Mouse (Mus musculus) megakaryocyte, embryonic 14.5 days (primary cell): ENCODE data around the gene Pde4c. TPM values are rescaled to one million over a fixed set of nuclear protein-coding genes. Genes with fewer than 3 reads are reported as not detected.

Experiments used
- H3K27me3 ChIP-seq: replicated peaks from 2 replicates; pipeline ENCODE3; 2012; ENCODE audit warnings: inconsistent platforms
- H3K36me3 ChIP-seq: replicated peaks from 2 replicates; pipeline ENCODE3; 2012; ENCODE audit warnings: low read length, inconsistent platforms, mixed read lengths
- H3K4me1 ChIP-seq: 2 replicates; pipeline ENCODE4 v1.6.1; 2012; ENCODE audit warnings: inconsistent platforms
- H3K4me3 ChIP-seq: replicated peaks from 2 replicates; pipeline ENCODE3; 2012; ENCODE audit warnings: moderate library complexity, mild to moderate bottlenecking, inconsistent platforms
- H3K9me3 ChIP-seq: 2 replicates; pipeline ENCODE4 v1.6.1; 2012; ENCODE audit warnings: inconsistent platforms
- FLI1 ChIP-seq: IDR thresholded peaks from 2 replicates; pipeline ENCODE4 v1.6.1; 2012; ENCODE audit warnings: low read length, inconsistent platforms, mixed read lengths
- GATA1 ChIP-seq: IDR thresholded peaks from 3 replicates; pipeline ENCODE4 v1.6.1; 2012; ENCODE audit warnings: mixed read lengths, low read length, inconsistent platforms, borderline replicate concordance
- polyA plus RNA-seq: library from polyadenylated mRNA; stranded (reverse); fragments of >175 nt; gene quantifications from 2 replicates; pipeline ENCODE4 v1.2.3, GENCODE M21; 2012; ENCODE audit warnings: low replicate concordance; ENCODE audit not compliant: insufficient read depth

The Pde4c gene
- polyA plus RNA-seq, 1 experiment, result 0.03 TPM

DNA sequence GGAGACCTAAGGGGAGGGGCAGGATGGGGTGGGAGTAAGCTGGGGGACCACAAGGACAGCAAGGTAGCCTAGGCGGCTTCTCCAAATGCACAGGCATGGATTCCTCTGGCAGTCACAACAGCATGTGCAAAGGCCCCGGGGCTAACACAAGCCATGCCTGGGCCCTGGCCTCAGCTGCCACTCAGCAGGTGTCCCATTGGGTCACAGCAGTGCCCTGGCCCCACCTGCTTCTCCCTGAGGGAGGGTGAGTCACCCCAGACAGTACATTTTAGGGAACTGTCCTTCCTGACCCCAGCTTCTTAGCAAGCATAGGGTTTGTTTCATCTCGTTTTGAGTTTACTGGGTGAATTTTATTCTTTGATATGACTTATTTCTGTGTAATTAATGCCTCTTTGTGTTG, 40.8 kb upstream of the Pde4c start:
- no peak overlapping the region for H3K4me3 ChIP-seq
- H3K4me1 ChIP-seq, result peaks cover 78% of the 10 kb centered on the region
- peaks cover 6% of the 10 kb centered on the region; the same call in 1 of the 2 replicates for H3K9me3 ChIP-seq
- H3K36me3 ChIP-seq, result peaks cover 30% of the 10 kb centered on the region
- TF ChIP-seq FLI1, result no peak
- no peak for TF ChIP-seq GATA1
- peaks cover 15% of the 10 kb centered on the region for H3K27me3 ChIP-seq

- Histone ChIP-seq H3K27me3 (peaks cover 15% of the 10 kb centered on the region), H3K4me3 (no peak overlapping the region), H3K36me3 (peaks cover 14% of the 10 kb centered on the region), H3K9me3 (no peaks in the 10 kb centered on the region), H3K4me1 (peaks cover 67% of the 10 kb centered on the region)
- TF ChIP-seq FLI1 (no peak), GATA1 (no peak)
Observed at GRCm38 (mm10) chr8:70684291-70684690, 39.2 kb upstream of the Pde4c start.

GRCm38 (mm10) chr8:70687576-70687975, 35.9 kb upstream of the Pde4c start:
- Histone ChIP-seq H3K4me1 (peaks cover 56% of the 10 kb centered on the region), H3K9me3 (no peaks in the 10 kb centered on the region), H3K27me3 (peaks cover 19% of the 10 kb centered on the region), H3K36me3 (no peaks in the 10 kb centered on the region), H3K4me3 (no peak overlapping the region)
- no peak for TF ChIP-seq GATA1
- no peak for TF ChIP-seq FLI1

GRCm38 (mm10) chr8:70688136-70688535, 35.4 kb upstream of the Pde4c start:
- Histone ChIP-seq H3K36me3 (no peaks in the 10 kb centered on the region), H3K27me3 (peaks cover 19% of the 10 kb centered on the region)

DNA sequence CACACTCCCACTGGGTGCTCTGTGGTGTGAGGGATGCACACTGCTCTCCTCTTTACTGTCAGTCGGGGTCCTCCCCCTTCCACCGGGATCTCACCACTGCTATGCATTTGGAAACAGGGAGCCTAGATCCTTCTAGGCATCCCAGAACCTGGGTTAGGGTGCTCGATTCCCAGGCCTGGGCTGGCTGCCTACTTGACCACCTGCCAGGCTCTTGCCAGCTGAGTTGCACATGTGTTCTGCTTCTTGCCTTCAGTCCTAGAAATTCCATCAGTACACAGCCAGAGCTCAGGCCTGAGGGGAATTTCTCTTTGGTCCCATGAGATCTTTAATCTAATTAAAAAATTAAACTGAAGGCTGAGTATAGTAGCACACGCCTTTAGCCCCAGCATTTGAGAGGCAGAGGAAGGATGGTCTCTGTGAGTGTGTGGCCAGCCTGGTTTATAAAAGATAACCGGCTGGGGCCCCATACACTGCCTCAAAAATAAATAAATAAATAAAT, 33.6 kb upstream of the Pde4c start:
- H3K4me1 ChIP-seq, result peaks cover 57% of the 10 kb centered on the region
- H3K36me3 ChIP-seq, result no peaks in the 10 kb centered on the region
- no peak for TF ChIP-seq GATA1
- TF ChIP-seq FLI1, result no peak
- no peaks in the 10 kb centered on the region for H3K9me3 ChIP-seq
- no peak overlapping the region for H3K4me3 ChIP-seq
- H3K27me3 ChIP-seq, result peaks cover 15% of the 10 kb centered on the region

More at GRCm38 (mm10) chr8:70688136-70688535, 35.4 kb upstream of the Pde4c start:
- no peaks in the 10 kb centered on the region for H3K9me3 ChIP-seq
- no peak for TF ChIP-seq FLI1
- no peak for TF ChIP-seq GATA1
- H3K4me1 ChIP-seq, result peaks cover 55% of the 10 kb centered on the region
- H3K4me3 ChIP-seq, result no peak overlapping the region

GRCm38 (mm10) chr8:70691230-70691629, 32.3 kb upstream of the Pde4c start:
- no peaks in the 10 kb centered on the region for H3K36me3 ChIP-seq
- H3K27me3 ChIP-seq, result peaks cover 10% of the 10 kb centered on the region
- peaks cover 58% of the 10 kb centered on the region for H3K4me1 ChIP-seq
- TF ChIP-seq GATA1 (no peak), FLI1 (no peak)
- H3K4me3 ChIP-seq, result no peak overlapping the region
- no peaks in the 10 kb centered on the region for H3K9me3 ChIP-seq

DNA sequence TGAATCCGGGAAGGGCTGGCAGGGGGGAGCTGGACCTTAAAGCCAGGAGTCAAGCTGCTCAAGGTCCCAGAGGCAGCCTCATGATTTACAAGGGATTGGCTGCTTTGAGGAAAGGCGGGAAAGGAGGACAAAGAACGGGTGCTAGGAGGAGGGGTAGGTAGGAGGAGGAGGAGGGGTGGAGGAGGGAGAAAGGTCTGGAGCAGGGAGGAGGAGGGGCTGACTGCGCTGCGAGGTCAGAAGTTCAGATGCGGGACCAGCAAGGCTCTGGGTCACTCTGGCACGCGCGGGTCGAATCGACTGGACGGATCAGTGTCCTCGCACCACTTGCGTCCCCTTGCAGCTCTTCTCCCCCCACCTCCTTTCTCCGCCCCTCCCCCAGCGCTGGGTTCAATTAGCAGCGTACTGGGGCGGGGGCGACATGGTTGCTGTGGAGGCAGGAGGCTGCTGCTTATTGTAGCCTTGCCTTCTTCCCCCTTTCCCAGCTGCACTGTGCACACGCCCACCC, 31.7 kb upstream of the Pde4c start:
- no peak for TF ChIP-seq GATA1
- no peak for TF ChIP-seq FLI1
- no peaks in the 10 kb centered on the region for H3K9me3 ChIP-seq
- no peaks in the 10 kb centered on the region for H3K36me3 ChIP-seq
- peaks cover 58% of the 10 kb centered on the region for H3K4me1 ChIP-seq
- peaks cover 7% of the 10 kb centered on the region for H3K27me3 ChIP-seq
- no peak overlapping the region for H3K4me3 ChIP-seq

- Histone ChIP-seq H3K36me3 (no peaks in the 10 kb centered on the region), H3K4me3 (peak overlapping the region; percentile 47), H3K4me1 (peaks cover 66% of the 10 kb centered on the region), H3K27me3 (peaks cover 3% of the 10 kb centered on the region), H3K9me3 (no peaks in the 10 kb centered on the region)
- no peak for TF ChIP-seq GATA1
- TF ChIP-seq FLI1, result no peak
Observed at GRCm38 (mm10) chr8:70693636-70694035, 29.9 kb upstream of the Pde4c start.

GRCm38 (mm10) chr8:70695318-70696018, 28.1 kb upstream of the Pde4c start:
- no peaks in the 10 kb centered on the region for H3K27me3 ChIP-seq
- TF ChIP-seq FLI1, result no peak
- no peak for TF ChIP-seq GATA1
- H3K9me3 ChIP-seq, result no peaks in the 10 kb centered on the region
- no peaks in the 10 kb centered on the region for H3K36me3 ChIP-seq
- H3K4me1 ChIP-seq, result peaks cover 61% of the 10 kb centered on the region
- H3K4me3 ChIP-seq, result peak overlapping the region; percentile 88

DNA sequence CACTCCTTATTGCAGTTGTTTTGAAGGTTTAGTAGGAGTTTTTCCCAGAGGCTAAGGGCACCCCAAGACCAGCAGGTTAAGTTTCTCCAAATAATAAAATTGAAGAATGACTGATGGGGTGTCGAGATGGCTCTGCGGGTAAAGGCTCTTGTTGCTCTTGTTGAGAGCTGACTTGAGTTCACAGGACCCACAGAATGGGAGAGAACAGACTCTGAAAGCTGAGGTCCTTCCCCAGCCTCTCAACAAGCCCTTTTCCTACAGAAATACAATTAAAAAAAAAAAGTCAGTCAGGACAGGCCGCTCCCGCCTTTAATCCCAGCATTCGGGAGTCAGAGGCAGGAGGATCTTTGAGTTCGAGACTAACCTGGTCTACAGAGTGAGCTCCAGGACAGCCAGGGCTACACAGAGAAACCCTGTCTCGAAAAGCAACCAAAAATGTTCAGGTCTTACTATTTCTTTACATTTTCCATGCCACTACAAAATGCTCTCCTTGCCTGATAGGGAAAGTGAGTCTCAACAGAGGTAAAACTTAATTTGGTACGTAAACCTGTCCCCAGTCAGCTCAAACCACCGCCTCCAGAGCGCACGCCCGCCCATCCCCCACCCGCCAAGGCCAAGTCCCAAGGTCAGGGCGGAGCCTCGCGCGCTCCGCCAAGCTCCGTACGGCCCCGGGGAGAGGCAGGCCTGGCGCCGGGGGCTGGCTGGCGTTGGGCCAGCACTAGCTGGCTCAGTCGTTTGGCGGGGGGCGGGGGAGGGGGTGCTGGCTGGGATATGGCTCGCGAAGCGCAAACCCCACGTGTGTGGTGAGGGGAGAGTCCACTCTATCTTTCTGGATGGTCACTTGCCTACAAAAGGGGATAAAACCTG, 27.3 kb upstream of the Pde4c start:
- H3K27me3 ChIP-seq, result no peaks in the 10 kb centered on the region
- peaks cover 69% of the 10 kb centered on the region for H3K4me1 ChIP-seq
- H3K4me3 ChIP-seq, result peak overlapping the region; percentile 88
- H3K36me3 ChIP-seq, result peaks cover 4% of the 10 kb centered on the region
- no peaks in the 10 kb centered on the region for H3K9me3 ChIP-seq
- TF ChIP-seq GATA1 (no peak), FLI1 (no peak)

DNA sequence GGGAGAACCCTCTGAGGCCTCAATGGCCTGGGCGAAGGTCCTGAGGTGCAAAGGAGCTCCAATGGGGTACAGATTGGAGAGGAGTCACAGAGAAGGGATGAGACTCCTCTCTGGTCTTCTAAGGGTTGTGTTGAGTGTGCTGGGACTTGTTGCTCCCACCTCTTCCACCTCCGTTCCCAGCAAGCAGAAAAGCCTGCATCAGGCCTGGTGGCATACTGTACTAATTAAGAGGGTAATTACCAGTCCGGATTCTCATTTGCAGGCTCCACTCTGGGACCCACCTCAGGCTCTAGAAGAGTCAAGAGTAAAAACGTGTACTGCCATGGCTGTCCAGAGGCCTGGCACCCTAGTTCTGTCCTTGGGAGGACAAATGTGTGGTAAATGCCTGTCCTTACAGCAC, 26.6 kb upstream of the Pde4c start:
- peaks cover 7% of the 10 kb centered on the region for H3K36me3 ChIP-seq
- no peaks in the 10 kb centered on the region for H3K27me3 ChIP-seq
- no peaks in the 10 kb centered on the region for H3K9me3 ChIP-seq
- TF ChIP-seq GATA1 (no peak), FLI1 (no peak)
- H3K4me3 ChIP-seq, result peak overlapping the region; percentile 88
- peaks cover 67% of the 10 kb centered on the region for H3K4me1 ChIP-seq
